Mouse (Mus musculus): ENCODE measurements around the gene Zfp786.

DNA sequence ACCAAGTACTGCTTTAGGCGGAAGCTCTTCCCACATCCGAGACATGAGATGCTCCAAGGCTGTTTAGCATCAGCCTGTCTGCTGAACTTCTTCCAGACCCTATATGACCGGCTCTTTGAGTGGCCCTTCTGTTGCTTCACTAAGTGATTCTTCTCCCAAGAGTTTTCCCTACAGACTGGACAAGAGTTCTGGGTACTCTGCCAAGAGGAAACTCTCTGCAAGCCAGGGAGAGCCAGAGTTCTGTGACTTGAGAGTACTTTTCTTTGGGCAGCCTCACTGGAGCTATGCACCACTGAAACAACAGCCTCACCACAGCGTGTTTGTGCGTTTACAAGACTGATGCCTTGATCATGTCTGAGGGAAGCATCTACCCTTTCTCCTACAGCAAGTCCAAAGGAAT lies 9.4 kb downstream of the Zfp786 start:
- TF ChIP-seq ZKSCAN1 (IDR thresholded peaks at IDR 0.05; ENCODE audit: low read depth, low read length) = no peak
- TF ChIP-seq GABPA (IDR thresholded peaks at IDR 0.05; ENCODE audit: low read depth, low read length) = no peak
- TF ChIP-seq CTCF (IDR thresholded peaks at IDR 0.05 in 2 of 3, conservative IDR thresholded peaks at IDR 0.05 in 1 of 3; ENCODE audit: control insufficient read depth in 1 of 3, insufficient read depth in 1 of 3, low read depth in 2 of 3, low read length in 3 of 3, poor library complexity in 1 of 3, severe bottlenecking in 1 of 3) = no peak
- TF ChIP-seq MXI1 (IDR thresholded peaks at IDR 0.05; ENCODE audit: low read depth, low read length) = no peak
- TF ChIP-seq ETS1 (IDR thresholded peaks at IDR 0.05; ENCODE audit: low read depth, low read length) = no peak
- TF ChIP-seq GATA1 (IDR thresholded peaks at IDR 0.05; ENCODE audit: low read depth, low read length) = no peak
- no peak for TF ChIP-seq SMC3 (IDR thresholded peaks at IDR 0.05; ENCODE audit: low read depth, low read length)
- TF ChIP-seq ELF1 (IDR thresholded peaks at IDR 0.05; ENCODE audit: low read depth, low read length) = no peak
- TF ChIP-seq ZMIZ1 (IDR thresholded peaks at IDR 0.05; ENCODE audit: low read depth, low read length) = no peak
- TF ChIP-seq RAD21 (IDR thresholded peaks at IDR 0.05; ENCODE audit: low read depth, low read length) = no peak

Data from MEL (cell line).